Mouse (Mus musculus): Measurements from ENCODE around the gene Smpd1. TPM values are rescaled to one million over a fixed set of nuclear protein-coding genes. Genes with fewer than 3 reads are reported as not detected.

Gene Smpd1
- total and polyA plus RNA-seq, 3 experiments: 12.0 to 19.2 (median 14.5) TPM

DNA sequence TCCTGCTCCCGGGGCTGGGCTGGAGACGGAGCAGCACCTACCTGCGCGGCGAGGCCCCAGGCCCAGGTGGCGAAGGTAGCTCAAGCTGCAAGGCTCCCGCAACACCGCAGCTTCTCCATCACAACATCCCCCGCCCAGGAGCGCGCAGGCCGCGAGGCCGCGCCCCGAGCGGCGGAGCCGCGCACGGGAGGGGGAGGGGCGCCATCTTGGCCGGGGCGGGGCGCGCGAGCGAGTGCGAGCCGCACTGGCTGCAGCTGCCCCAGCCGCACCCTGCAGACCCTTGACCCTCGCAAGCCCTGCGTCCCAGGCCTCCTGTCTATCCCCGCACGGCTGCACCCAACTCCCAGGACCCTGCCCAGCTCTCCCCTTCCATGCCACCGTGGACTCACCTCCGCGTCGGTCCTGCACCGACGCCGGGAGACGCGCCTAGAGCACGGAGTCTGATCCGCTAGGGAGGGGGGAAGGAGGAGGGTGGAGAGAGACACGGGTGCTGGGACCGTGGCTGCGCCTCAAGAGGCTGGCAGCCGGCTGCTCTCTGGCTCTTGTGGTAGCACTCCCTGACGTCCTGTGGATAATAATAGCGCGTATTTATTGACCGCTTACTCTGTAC, 27.0 kb downstream of the Smpd1 start, which contains the start of gene Apbb1:
TSS of gene Apbb1 (minus strand) at position 560 of the 610 bp plus-strand sequence.
- peaks cover 15% of the 10 kb centered on the region for H3K27me3 ChIP-seq (ENCODE audit: insufficient read depth, low read length)
- H3K4me1 ChIP-seq (ENCODE audit: insufficient read depth, low read depth, low read length): peaks cover 10% of the 10 kb centered on the region
- no peak for TF ChIP-seq GATA2 (IDR thresholded peaks at IDR 0.05; ENCODE audit: borderline replicate concordance, low read depth, low read length)
- TF ChIP-seq POLR2AphosphoS5 (IDR thresholded peaks at IDR 0.05; ENCODE audit: insufficient replicate concordance, low read depth, low read length): no peak
- no peaks in the 10 kb centered on the region for H3K9me3 ChIP-seq (replicated peaks)
- H3K36me3 ChIP-seq (replicated peaks): no peaks in the 10 kb centered on the region
- peak; percentile 57 for ATAC-seq (ENCODE audit: extremely low read depth, insufficient number of reproducible peaks, low FRiP score, poor library complexity, severe bottlenecking)
- DNase-seq (ENCODE audit: low spot score): peak; percentile 10
- H3K4me3 ChIP-seq (ENCODE audit: low read depth, low read length): peak within 1 kb of the TSS; percentile 72

GRCm38 (mm10) chr7:105581959-105582358, 27.8 kb downstream of the Smpd1 start:
- TF ChIP-seq TAL1 (conservative IDR thresholded peaks at IDR 0.05; ENCODE audit: low read depth, low read length): no peak
- no peak for TF ChIP-seq POLR2AphosphoS5 (IDR thresholded peaks at IDR 0.05; ENCODE audit: insufficient replicate concordance, low read depth, low read length)
- no peak for TF ChIP-seq GATA1 (IDR thresholded peaks at IDR 0.05; ENCODE audit: borderline replicate concordance, low read length)
- TF ChIP-seq CTCF (IDR thresholded peaks at IDR 0.05; ENCODE audit: low read depth, low read length): no peak
- ATAC-seq (ENCODE audit: extremely low read depth, insufficient number of reproducible peaks, low FRiP score, poor library complexity, severe bottlenecking): no peak
- Histone ChIP-seq H3K36me3 (replicated peaks) (no peaks in the 10 kb centered on the region), H3K4me3 (ENCODE audit: low read depth, low read length) (no peak overlapping the region), H3K27me3 (ENCODE audit: insufficient read depth, low read length) (peaks cover 15% of the 10 kb centered on the region), H3K4me1 (ENCODE audit: insufficient read depth, low read depth, low read length) (peaks cover 10% of the 10 kb centered on the region), H3K9me3 (replicated peaks) (no peaks in the 10 kb centered on the region)
- no peak for DNase-seq (ENCODE audit: low spot score)

DNA sequence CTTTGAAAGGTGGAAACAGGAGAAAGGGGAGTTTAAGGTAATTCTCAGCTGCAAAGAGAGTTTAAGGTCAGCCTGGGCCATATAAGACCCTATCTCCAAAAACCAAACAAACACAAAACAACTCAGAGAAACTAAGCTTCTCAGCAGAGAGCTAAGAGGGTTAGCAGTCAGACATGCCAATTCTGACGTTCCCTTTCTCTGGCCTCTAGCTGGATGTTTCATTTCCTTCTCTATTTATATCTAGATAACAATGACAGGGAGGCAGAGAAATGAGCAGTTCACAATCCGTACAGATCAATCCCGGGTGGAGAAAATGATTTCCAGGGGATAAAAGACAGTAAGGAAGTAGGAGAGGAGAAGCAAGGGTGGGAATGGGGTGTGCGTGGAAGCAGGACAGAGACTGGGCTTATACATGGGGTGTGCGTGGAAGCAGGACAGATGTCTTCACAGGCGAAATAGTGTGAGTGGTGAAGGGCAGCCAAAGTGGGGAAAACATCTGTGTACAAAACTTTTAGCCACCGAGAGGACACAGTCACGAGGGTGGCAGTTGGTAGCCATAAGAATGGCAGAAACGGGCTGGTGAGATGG, 34.3 kb downstream of the Smpd1 start:
- Histone ChIP-seq H3K4me3 (ENCODE audit: low read depth, low read length) (no peak overlapping the region), H3K4me1 (ENCODE audit: insufficient read depth, low read depth, low read length) (no peaks in the 10 kb centered on the region), H3K36me3 (replicated peaks) (no peaks in the 10 kb centered on the region), H3K9me3 (replicated peaks) (no peaks in the 10 kb centered on the region), H3K27me3 (ENCODE audit: insufficient read depth, low read length) (peaks cover 9% of the 10 kb centered on the region; the same call in 1 of the 2 replicates)
- DNase-seq (ENCODE audit: low spot score) (no peak), ATAC-seq (ENCODE audit: extremely low read depth, insufficient number of reproducible peaks, low FRiP score, poor library complexity, severe bottlenecking) (no peak)
- no peak for TF ChIP-seq GATA2 (IDR thresholded peaks at IDR 0.05; ENCODE audit: borderline replicate concordance, low read depth, low read length)
- TF ChIP-seq GATA1 (IDR thresholded peaks at IDR 0.05; ENCODE audit: borderline replicate concordance, low read length): no peak
- no peak for TF ChIP-seq TAL1 (conservative IDR thresholded peaks at IDR 0.05; ENCODE audit: low read depth, low read length)
- no peak for TF ChIP-seq POLR2AphosphoS5 (IDR thresholded peaks at IDR 0.05; ENCODE audit: insufficient replicate concordance, low read depth, low read length)
- TF ChIP-seq CTCF (IDR thresholded peaks at IDR 0.05; ENCODE audit: low read depth, low read length): no peak

DNA sequence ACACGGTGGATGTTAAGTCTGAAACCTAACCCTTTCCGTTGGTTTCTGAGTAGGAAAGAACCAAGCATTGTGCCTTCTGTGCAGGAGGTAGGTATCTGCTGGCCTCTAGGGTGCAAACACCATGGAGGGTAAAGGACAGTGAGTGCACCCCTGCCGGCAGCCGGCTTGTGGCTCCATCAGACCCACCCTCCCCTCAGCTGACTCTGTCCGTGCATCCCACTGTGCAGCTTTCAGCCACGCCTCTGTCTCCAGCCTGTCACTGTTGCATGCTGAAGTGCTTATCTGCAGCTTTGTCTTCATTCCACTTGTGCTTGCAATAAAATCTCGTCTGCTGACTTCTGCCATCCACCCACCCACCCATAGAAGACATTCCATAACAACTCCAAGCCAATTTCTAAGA, 35.9 kb downstream of the Smpd1 start:
- Histone ChIP-seq H3K4me3 (ENCODE audit: low read depth, low read length) (no peak overlapping the region), H3K4me1 (ENCODE audit: insufficient read depth, low read depth, low read length) (no peaks in the 10 kb centered on the region), H3K27me3 (ENCODE audit: insufficient read depth, low read length) (peaks cover 9% of the 10 kb centered on the region; the same call in 1 of the 2 replicates), H3K9me3 (replicated peaks) (no peaks in the 10 kb centered on the region), H3K36me3 (replicated peaks) (no peaks in the 10 kb centered on the region)
- DNase-seq (ENCODE audit: low spot score): no peak
- no peak for ATAC-seq (ENCODE audit: extremely low read depth, insufficient number of reproducible peaks, low FRiP score, poor library complexity, severe bottlenecking)
- no peak for TF ChIP-seq POLR2AphosphoS5 (IDR thresholded peaks at IDR 0.05; ENCODE audit: insufficient replicate concordance, low read depth, low read length)
- TF ChIP-seq TAL1 (conservative IDR thresholded peaks at IDR 0.05; ENCODE audit: low read depth, low read length): no peak
- no peak for TF ChIP-seq GATA2 (IDR thresholded peaks at IDR 0.05; ENCODE audit: borderline replicate concordance, low read depth, low read length)
- no peak for TF ChIP-seq GATA1 (IDR thresholded peaks at IDR 0.05; ENCODE audit: borderline replicate concordance, low read length)

DNA sequence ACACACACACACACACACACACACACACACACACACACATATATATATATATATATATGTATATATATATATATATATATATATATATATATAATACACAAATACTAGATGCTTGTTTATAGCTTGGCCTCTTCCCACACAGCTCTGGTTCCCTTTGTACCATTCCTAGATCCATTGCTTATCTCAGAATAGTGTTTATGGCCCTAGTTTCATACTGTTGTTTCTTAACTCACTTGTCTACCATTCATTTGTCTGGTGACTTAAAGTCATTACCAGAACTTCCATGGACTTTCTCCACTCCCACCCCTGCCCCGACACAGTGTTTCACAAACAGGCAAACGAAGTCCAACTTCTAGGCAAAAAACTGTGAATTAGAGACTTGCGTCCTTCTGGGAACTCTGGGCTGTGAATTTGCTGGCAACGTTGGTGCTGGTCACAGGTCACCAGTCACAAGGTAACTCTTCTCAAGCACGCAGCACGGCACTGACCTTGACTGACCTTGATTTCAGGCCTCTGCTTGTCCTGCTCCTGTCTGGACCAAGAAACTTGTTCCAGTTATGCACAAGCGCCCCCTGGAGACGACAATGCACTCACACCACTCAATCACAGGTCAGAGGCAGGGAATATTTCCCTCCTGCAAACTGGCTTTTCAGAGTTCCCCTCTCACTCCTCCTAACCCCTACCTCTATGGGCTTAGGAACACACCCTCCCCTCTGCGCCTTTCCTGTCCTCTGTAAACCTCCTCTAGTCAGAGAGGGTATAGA, 48.9 kb downstream of the Smpd1 start:
- H3K36me3 ChIP-seq (replicated peaks): no peaks in the 10 kb centered on the region
- TF ChIP-seq POLR2AphosphoS5 (IDR thresholded peaks at IDR 0.05; ENCODE audit: insufficient replicate concordance, low read depth, low read length): no peak
- no peak for TF ChIP-seq CTCF (IDR thresholded peaks at IDR 0.05; ENCODE audit: low read depth, low read length)
- TF ChIP-seq GATA1 (IDR thresholded peaks at IDR 0.05; ENCODE audit: borderline replicate concordance, low read length): no peak
- no peak for TF ChIP-seq TAL1 (conservative IDR thresholded peaks at IDR 0.05; ENCODE audit: low read depth, low read length)
- TF ChIP-seq GATA2 (IDR thresholded peaks at IDR 0.05; ENCODE audit: borderline replicate concordance, low read depth, low read length): no peak
- no peaks in the 10 kb centered on the region for H3K9me3 ChIP-seq (replicated peaks)
- no peaks in the 10 kb centered on the region for H3K4me1 ChIP-seq (ENCODE audit: insufficient read depth, low read depth, low read length)
- DNase-seq (ENCODE audit: low spot score) (no peak), ATAC-seq (ENCODE audit: extremely low read depth, insufficient number of reproducible peaks, low FRiP score, poor library complexity, severe bottlenecking) (no peak; the same call in 1 of the 2 replicates)
- H3K27me3 ChIP-seq (ENCODE audit: insufficient read depth, low read length): 0 out of 2 replicates have a peak, but pooled peaks cover 2% of the 10 kb centered on the region
- no peak overlapping the region for H3K4me3 ChIP-seq (ENCODE audit: low read depth, low read length)

Other genes with a start within 250 kb of the Smpd1 start
Only the 20 nearest of the 21 such genes appear.
- not detected in 2 replicates for gene Olfr690, start 220.3 kb upstream of the Smpd1 start, total RNA-seq (2014; fragmentation: Nextera tagmentation)
- 0.16 TPM in 1 of 2 replicates, not detected in the other for gene Olfr690, start 220.3 kb upstream of the Smpd1 start, total RNA-seq (2017)
- gene Olfr690, start 220.3 kb upstream of the Smpd1 start, polyA plus RNA-seq (2012): not detected in 2 replicates
- gene Olfr691, start 212.1 kb upstream of the Smpd1 start, total RNA-seq (2014; fragmentation: Nextera tagmentation): not detected in 2 replicates
- 0.06 and 0.22 TPM in 2 replicates for gene Olfr691, start 212.1 kb upstream of the Smpd1 start, total RNA-seq (2017)
- not detected in 2 replicates for gene Olfr691, start 212.1 kb upstream of the Smpd1 start, polyA plus RNA-seq (2012)
- gene Olfr692, start 186.1 kb upstream of the Smpd1 start, total RNA-seq (2014; fragmentation: Nextera tagmentation): not detected in 2 replicates
- gene Olfr692, start 186.1 kb upstream of the Smpd1 start, total RNA-seq (2017): 0.12 TPM in 1 of 2 replicates, not detected in the other
- gene Olfr692, start 186.1 kb upstream of the Smpd1 start, polyA plus RNA-seq (2012): not detected in 2 replicates
- not detected in 2 replicates for gene Gm5901, start 179.3 kb upstream of the Smpd1 start, total RNA-seq (2014; fragmentation: Nextera tagmentation)
- gene Gm5901, start 179.3 kb upstream of the Smpd1 start, total RNA-seq (2017): 0.12 and 0.16 TPM in 2 replicates
- not detected in 2 replicates for gene Gm5901, start 179.3 kb upstream of the Smpd1 start, polyA plus RNA-seq (2012)
- 41.9 and 42.1 TPM in 2 replicates for gene Fam160a2, start 154.3 kb upstream of the Smpd1 start, total RNA-seq (2014; fragmentation: Nextera tagmentation)
- 11.4 and 16.3 TPM in 2 replicates for gene Fam160a2, start 154.3 kb upstream of the Smpd1 start, total RNA-seq (2017)
- gene Fam160a2, start 154.3 kb upstream of the Smpd1 start, polyA plus RNA-seq (2012): 53.1 and 55.8 TPM in 2 replicates
- gene Cnga4, start 149.8 kb upstream of the Smpd1 start, total RNA-seq (2014; fragmentation: Nextera tagmentation): not detected in 2 replicates
- not detected in 2 replicates for gene Cnga4, start 149.8 kb upstream of the Smpd1 start, total RNA-seq (2017)
- gene Cnga4, start 149.8 kb upstream of the Smpd1 start, polyA plus RNA-seq (2012): not detected in 2 replicates
- gene Cckbr, start 128.6 kb upstream of the Smpd1 start, total RNA-seq (2014; fragmentation: Nextera tagmentation): not detected in 2 replicates
- 0.05 TPM in 1 of 2 replicates, not detected in the other for gene Cckbr, start 128.6 kb upstream of the Smpd1 start, total RNA-seq (2017)
- gene Cckbr, start 128.6 kb upstream of the Smpd1 start, polyA plus RNA-seq (2012): not detected in 2 replicates
- gene Cavin3, start 72.1 kb upstream of the Smpd1 start, total RNA-seq (2014; fragmentation: Nextera tagmentation): not detected in 2 replicates
- gene Cavin3, start 72.1 kb upstream of the Smpd1 start, total RNA-seq (2017): 0.06 TPM in 1 of 2 replicates, not detected in the other
- gene Cavin3, start 72.1 kb upstream of the Smpd1 start, polyA plus RNA-seq (2012): not detected in 2 replicates
- not detected in 2 replicates for gene Apbb1, start 27.3 kb downstream of the Smpd1 start, total RNA-seq (2014; fragmentation: Nextera tagmentation)
- 0.27 and 0.64 TPM in 2 replicates for gene Apbb1, start 27.3 kb downstream of the Smpd1 start, total RNA-seq (2017)
- gene Apbb1, start 27.3 kb downstream of the Smpd1 start, polyA plus RNA-seq (2012): 0.02 and 0.03 TPM in 2 replicates
- gene Hpx, start 45.8 kb downstream of the Smpd1 start, total RNA-seq (2014; fragmentation: Nextera tagmentation): not detected in 2 replicates
- not detected in 2 replicates for gene Hpx, start 45.8 kb downstream of the Smpd1 start, total RNA-seq (2017)
- not detected in 2 replicates for gene Hpx, start 45.8 kb downstream of the Smpd1 start, polyA plus RNA-seq (2012)
- gene Trim3, start 79.2 kb downstream of the Smpd1 start, total RNA-seq (2014; fragmentation: Nextera tagmentation): 12.0 and 16.7 TPM in 2 replicates
- 9.3 and 11.5 TPM in 2 replicates for gene Trim3, start 79.2 kb downstream of the Smpd1 start, total RNA-seq (2017)
- gene Trim3, start 79.2 kb downstream of the Smpd1 start, polyA plus RNA-seq (2012): 4.6 and 5.3 TPM in 2 replicates
- gene Timm10b, start 85.7 kb downstream of the Smpd1 start, total RNA-seq (2014; fragmentation: Nextera tagmentation): 24.0 and 53.0 TPM in 2 replicates
- 131 and 174 TPM in 2 replicates for gene Timm10b, start 85.7 kb downstream of the Smpd1 start, total RNA-seq (2017)
- gene Timm10b, start 85.7 kb downstream of the Smpd1 start, polyA plus RNA-seq (2012): 261 and 308 TPM in 2 replicates
- 22.8 and 34.7 TPM in 2 replicates for gene Arfip2, start 86.1 kb downstream of the Smpd1 start, total RNA-seq (2014; fragmentation: Nextera tagmentation)
- 35.3 and 35.8 TPM in 2 replicates for gene Arfip2, start 86.1 kb downstream of the Smpd1 start, total RNA-seq (2017)
- gene Arfip2, start 86.1 kb downstream of the Smpd1 start, polyA plus RNA-seq (2012): 57.5 and 64.7 TPM in 2 replicates
- 6.0 and 17.0 TPM in 2 replicates for gene Gm45799, start 86.2 kb downstream of the Smpd1 start, total RNA-seq (2014; fragmentation: Nextera tagmentation)
- 3.2 and 5.3 TPM in 2 replicates for gene Gm45799, start 86.2 kb downstream of the Smpd1 start, total RNA-seq (2017)
- gene Gm45799, start 86.2 kb downstream of the Smpd1 start, polyA plus RNA-seq (2012): 96.6 and 137 TPM in 2 replicates
- gene Dnhd1, start 96.5 kb downstream of the Smpd1 start, total RNA-seq (2014; fragmentation: Nextera tagmentation): 2.2 and 2.9 TPM in 2 replicates
- 1.9 and 2.1 TPM in 2 replicates for gene Dnhd1, start 96.5 kb downstream of the Smpd1 start, total RNA-seq (2017)
- gene Dnhd1, start 96.5 kb downstream of the Smpd1 start, polyA plus RNA-seq (2012): 0.02 TPM in 1 of 2 replicates, not detected in the other
- 200 and 228 TPM in 2 replicates for gene Ilk, start 182.2 kb downstream of the Smpd1 start, total RNA-seq (2014; fragmentation: Nextera tagmentation)
- 89.3 and 99.4 TPM in 2 replicates for gene Ilk, start 182.2 kb downstream of the Smpd1 start, total RNA-seq (2017)
- 19.8 and 21.1 TPM in 2 replicates for gene Ilk, start 182.2 kb downstream of the Smpd1 start, polyA plus RNA-seq (2012)
- gene Rrp8, start 183.0 kb downstream of the Smpd1 start, total RNA-seq (2014; fragmentation: Nextera tagmentation): 51.5 and 69.0 TPM in 2 replicates
- 27.4 and 29.4 TPM in 2 replicates for gene Rrp8, start 183.0 kb downstream of the Smpd1 start, total RNA-seq (2017)
- gene Rrp8, start 183.0 kb downstream of the Smpd1 start, polyA plus RNA-seq (2012): 30.4 and 35.1 TPM in 2 replicates
- gene Taf10, start 190.0 kb downstream of the Smpd1 start, total RNA-seq (2014; fragmentation: Nextera tagmentation): 353 and 389 TPM in 2 replicates
- gene Taf10, start 190.0 kb downstream of the Smpd1 start, total RNA-seq (2017): 202 and 540 TPM in 2 replicates
- gene Taf10, start 190.0 kb downstream of the Smpd1 start, polyA plus RNA-seq (2012): 263 and 330 TPM in 2 replicates
- gene Tpp1, start 197.9 kb downstream of the Smpd1 start, total RNA-seq (2014; fragmentation: Nextera tagmentation): 157 and 173 TPM in 2 replicates
- 67.3 and 72.9 TPM in 2 replicates for gene Tpp1, start 197.9 kb downstream of the Smpd1 start, total RNA-seq (2017)
- gene Tpp1, start 197.9 kb downstream of the Smpd1 start, polyA plus RNA-seq (2012): 48.8 and 49.0 TPM in 2 replicates
- gene Dchs1, start 233.3 kb downstream of the Smpd1 start, total RNA-seq (2014; fragmentation: Nextera tagmentation): not detected in 2 replicates
- gene Dchs1, start 233.3 kb downstream of the Smpd1 start, total RNA-seq (2017): 0.05 and 0.06 TPM in 2 replicates
- under 0.01 TPM in 1 of 2 replicates, not detected in the other for gene Dchs1, start 233.3 kb downstream of the Smpd1 start, polyA plus RNA-seq (2012)